Mouse (Mus musculus) erythroblast, embryonic 14.5 days (primary cell): Measurements from ENCODE around the gene Zfp110.

Experiments
- GATA1 ChIP-seq: IDR thresholded peaks from 2 replicates; pipeline ENCODE4 v1.6.1; 2012; ENCODE audit warnings: low read length, inconsistent platforms, mixed read lengths
- TAL1 ChIP-seq: IDR thresholded peaks from 3 replicates; pipeline ENCODE4 v1.6.1; 2012; ENCODE audit warnings: low read length, inconsistent platforms, mixed read lengths

DNA sequence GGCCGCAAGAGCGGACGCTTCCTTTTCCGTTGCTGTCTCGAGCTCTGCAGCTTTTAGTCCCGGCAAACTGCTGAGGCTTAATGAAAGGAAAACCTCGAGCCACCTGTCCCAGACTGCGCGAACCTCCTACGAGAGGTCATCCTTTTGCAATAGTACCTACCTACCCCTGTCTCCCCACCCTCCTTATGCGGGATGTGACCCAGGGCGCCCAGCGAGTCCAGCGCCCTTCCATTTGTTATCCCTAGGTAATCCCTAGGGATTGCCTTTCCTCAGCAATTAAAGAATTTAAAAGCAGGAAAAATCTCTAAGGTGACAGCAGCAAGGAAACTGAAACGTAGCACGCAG lies 30.9 kb upstream of the Zfp110 start:
- TF ChIP-seq TAL1: no peak
- no peak for TF ChIP-seq GATA1
